Comparison of ENCODE assay signal across 18 mouse cellular contexts in genomic region chr11:67083712-67084340, GRCm38 (mm10). TPM values are rescaled to one million over a fixed set of nuclear protein-coding genes. Genes with fewer than 3 reads are reported as not detected.
DNase-seq lines count a peak whose midpoint lies in the region; ATAC-seq and TF ChIP-seq lines count a peak whose summit lies in the region.
"Had no signal": no experiment of that assay in that cellular context is flagged by ENCODE, and none has a peak within 500 bp of the region (broad histone marks: within the 10 kb centered on the region; RNA-seq: fewer than 3 reads in every experiment).

No protein-coding gene starts in this region.

- peaks cover 6% of the 10 kb centered on the region; the same call in 1 of the 2 replicates for H3K4me1 ChIP-seq in forebrain, embryonic 11.5 days (replicated peaks; ENCODE audit: control insufficient read depth, insufficient read depth, low read length)
- H3K4me1 ChIP-seq in forebrain, embryonic 14.5 days (ENCODE audit: control insufficient read depth, insufficient read depth, low read length) = peaks cover 3% of the 10 kb centered on the region; the same call in 1 of the 2 replicates
- no peaks in the 10 kb centered on the region for H3K4me1 ChIP-seq in liver, embryonic 14.5 days (replicated peaks; ENCODE audit: control insufficient read depth in 2 of 2, insufficient read depth in 2 of 2, low read length in 1 of 2)
- no peaks in the 10 kb centered on the region for H3K4me1 ChIP-seq in liver, postnatal 0 days (ENCODE audit: insufficient read depth)
- no peaks in the 10 kb centered on the region for H3K4me1 ChIP-seq in ES-Bruce4 (ENCODE audit: control insufficient read depth, insufficient read depth, low read length)

- no peaks in the 10 kb centered on the region for H3K36me3 ChIP-seq in forebrain, embryonic 11.5 days (ENCODE audit: control insufficient read depth, insufficient read depth, low read length)
- no peaks in the 10 kb centered on the region for H3K36me3 ChIP-seq in forebrain, embryonic 14.5 days (ENCODE audit: control insufficient read depth, insufficient read depth, low read length)
- H3K36me3 ChIP-seq in liver, embryonic 14.5 days (replicated peaks; ENCODE audit: control insufficient read depth, insufficient read depth, low read depth) = no peaks in the 10 kb centered on the region
- H3K36me3 ChIP-seq in liver, postnatal 0 days (replicated peaks; ENCODE audit: insufficient read depth, low read length) = no peaks in the 10 kb centered on the region
- H3K36me3 ChIP-seq in ES-Bruce4 (ENCODE audit: control insufficient read depth, insufficient read depth, low read length, poor library complexity, severe bottlenecking) = no peaks in the 10 kb centered on the region
- H3K36me3 ChIP-seq: heart, embryonic 13.5 days had no signal

- peak; percentile 48 for DNase-seq in forebrain, embryonic 11.5 days (ENCODE audit: low spot score)
- no peak for DNase-seq in forebrain, embryonic 14.5 days (ENCODE audit: low spot score)
- no peak for DNase-seq in liver, embryonic 14.5 days (ENCODE audit: low read depth in 3 of 3, low spot score in 3 of 3)
- no peak for DNase-seq in liver, postnatal 0 days
- DNase-seq in retina, embryonic 14.5 days (ENCODE audit: low spot score) = peak; percentile 11
- no peak for DNase-seq in right cerebral cortex, postnatal 10 days (ENCODE audit: low spot score in 2 of 2)
- DNase-seq: adrenal gland, adult 2 months; cerebellum, adult 9-11 months; heart, adult 11 months; kidney, adult 8-10 months; kidney, postnatal 14 days; left cerebral cortex, postnatal 4 days; liver; lung, adult 18-20 months; lung, postnatal 36 days had no signal

- no peak for TF ChIP-seq EP300 in liver, embryonic 14.5 days (IDR thresholded peaks at IDR 0.05; ENCODE audit: low read depth)
- TF ChIP-seq EP300 in liver, postnatal 0 days (IDR thresholded peaks at IDR 0.05; ENCODE audit: low read depth) = no peak
- no peak for TF ChIP-seq EP300 in ES-Bruce4 (IDR thresholded peaks at IDR 0.05; ENCODE audit: insufficient read depth, low read depth, low read length)

- no peak overlapping the region for H3K4me3 ChIP-seq in forebrain, embryonic 11.5 days (ENCODE audit: low read depth, low read length)
- H3K4me3 ChIP-seq in forebrain, embryonic 14.5 days (ENCODE audit: low read depth, low read length) = no peak overlapping the region
- H3K4me3 ChIP-seq in liver, embryonic 14.5 days (ENCODE audit: insufficient read depth in 1 of 2, low read depth in 2 of 2, low read length in 2 of 2) = no peak overlapping the region
- H3K4me3 ChIP-seq in liver, postnatal 0 days (ENCODE audit: low read depth, low read length) = no peak overlapping the region
- peak overlapping the region; percentile 19 for H3K4me3 ChIP-seq in ES-Bruce4 (ENCODE audit: low read depth, low read length)
- H3K4me3 ChIP-seq: heart, embryonic 13.5 days had no signal

- no peaks in the 10 kb centered on the region for H3K9me3 ChIP-seq in forebrain, embryonic 11.5 days (ENCODE audit: control insufficient read depth, low read length)
- H3K9me3 ChIP-seq in forebrain, embryonic 14.5 days (replicated peaks; ENCODE audit: control insufficient read depth, low read length) = no peaks in the 10 kb centered on the region
- no peaks in the 10 kb centered on the region for H3K9me3 ChIP-seq in liver, embryonic 14.5 days (ENCODE audit: control insufficient read depth, low read length)
- no peaks in the 10 kb centered on the region for H3K9me3 ChIP-seq in liver, postnatal 0 days (ENCODE audit: low read length)
- H3K9me3 ChIP-seq in ES-Bruce4 (replicated peaks; ENCODE audit: control insufficient read depth, insufficient read depth, low read length, poor library complexity, severe bottlenecking) = no peaks in the 10 kb centered on the region
- H3K9me3 ChIP-seq: heart, embryonic 13.5 days had no signal

- no peak overlapping the region for H3K27ac ChIP-seq in forebrain, embryonic 11.5 days (ENCODE audit: low read depth, low read length)
- H3K27ac ChIP-seq in forebrain, embryonic 14.5 days (ENCODE audit: low read depth, low read length) = no peak overlapping the region
- no peak overlapping the region for H3K27ac ChIP-seq in liver, embryonic 14.5 days
- H3K27ac ChIP-seq in liver, postnatal 0 days (ENCODE audit: low read depth) = no peak overlapping the region
- H3K27ac ChIP-seq in ES-Bruce4 (ENCODE audit: insufficient read depth, low read length) = no peak overlapping the region
- H3K27ac ChIP-seq: heart, embryonic 13.5 days had no signal

- TF ChIP-seq CTCF in liver, embryonic 14.5 days (IDR thresholded peaks at IDR 0.05; ENCODE audit: low read depth) = peak; percentile 12; the same call in 1 of the 2 replicates
- TF ChIP-seq CTCF in liver, postnatal 0 days (IDR thresholded peaks at IDR 0.05; ENCODE audit: low read depth) = no peak
- TF ChIP-seq CTCF in ES-Bruce4 (IDR thresholded peaks at IDR 0.05; ENCODE audit: low read depth, low read length) = peak; percentile 14

- no peak overlapping the region for H3K9ac ChIP-seq in forebrain, embryonic 11.5 days (ENCODE audit: low read length)
- H3K9ac ChIP-seq in forebrain, embryonic 14.5 days (ENCODE audit: low read length) = no peak overlapping the region
- H3K9ac ChIP-seq in liver, embryonic 14.5 days (replicated peaks) = no peak overlapping the region
- no peak overlapping the region for H3K9ac ChIP-seq in liver, postnatal 0 days (replicated peaks)
- no peak overlapping the region for H3K9ac ChIP-seq in ES-Bruce4 (ENCODE audit: low read depth, poor library complexity, severe bottlenecking)
- H3K9ac ChIP-seq: heart, embryonic 13.5 days had no signal

- no peak overlapping the region for H3K4me2 ChIP-seq in forebrain, embryonic 11.5 days (ENCODE audit: low read depth, low read length, severe bottlenecking)
- H3K4me2 ChIP-seq in forebrain, embryonic 14.5 days (ENCODE audit: low read length) = no peak overlapping the region
- no peak overlapping the region for H3K4me2 ChIP-seq in liver, embryonic 14.5 days (ENCODE audit: low read depth)
- no peak overlapping the region for H3K4me2 ChIP-seq in liver, postnatal 0 days (ENCODE audit: low read depth, low read length)
- H3K4me2 ChIP-seq: heart, embryonic 13.5 days had no signal

- WGBS in forebrain, embryonic 11.5 days = 41% methylated on average over 32 of the region's 32 CpGs
- WGBS in forebrain, embryonic 14.5 days = 43% methylated on average over 32 of the region's 32 CpGs
- 33% methylated on average over 32 of the region's 32 CpGs for WGBS in liver, embryonic 14.5 days (ENCODE audit: insufficient replicate concordance)
- 40% methylated on average over 32 of the region's 32 CpGs for WGBS in liver, postnatal 0 days (ENCODE audit: insufficient replicate concordance)

- no peak for TF ChIP-seq POLR2A in ES-Bruce4 (IDR thresholded peaks at IDR 0.05; ENCODE audit: insufficient read depth, low read length)

- ATAC-seq in forebrain, embryonic 11.5 days (replicated peaks; ENCODE audit: low FRiP score) = no peak
- ATAC-seq in forebrain, embryonic 14.5 days = no peak
- ATAC-seq in liver, embryonic 14.5 days (ENCODE audit: insufficient read depth) = no peak
- no peak for ATAC-seq in liver, postnatal 0 days
- ATAC-seq: CD4-positive, CD25-positive, alpha-beta regulatory T cell, adult 4 months had no signal

- peaks cover 14% of the 10 kb centered on the region for H3K27me3 ChIP-seq in forebrain, embryonic 11.5 days (ENCODE audit: control insufficient read depth, insufficient read depth, low read length)
- H3K27me3 ChIP-seq in forebrain, embryonic 14.5 days (replicated peaks; ENCODE audit: control insufficient read depth, insufficient read depth, low read length) = peaks cover 16% of the 10 kb centered on the region
- peaks cover 13% of the 10 kb centered on the region for H3K27me3 ChIP-seq in liver, embryonic 14.5 days (ENCODE audit: control insufficient read depth, insufficient read depth, low read length)
- peaks cover 17% of the 10 kb centered on the region for H3K27me3 ChIP-seq in liver, postnatal 0 days (ENCODE audit: insufficient read depth, low read length)
- H3K27me3 ChIP-seq in ES-Bruce4 (ENCODE audit: control insufficient read depth, insufficient read depth, low read length, poor library complexity, severe bottlenecking) = no peaks in the 10 kb centered on the region

RNA-seq across cellular contexts. Expression of gene Myh3, which starts 5.7 kb away (rescaled TPM):
- 0.48 and 0.59 TPM in 2 replicates for polyA plus RNA-seq in forebrain, embryonic 11.5 days (2014; fragmentation: Nextera tagmentation; extraction: Ambion mirVana)
- polyA plus RNA-seq in forebrain, embryonic 14.5 days (2014; fragmentation: Nextera tagmentation; extraction: Ambion mirVana) = 0.04 and 0.06 TPM in 2 replicates
- polyA plus RNA-seq in liver, embryonic 14.5 days (2012; rRNA removed) = 0.03 and 0.06 TPM in 2 replicates
- polyA plus RNA-seq in liver, embryonic 14.5 days (2014; fragmentation: Nextera tagmentation; extraction: Ambion mirVana) = 0.06 TPM in 1 of 2 replicates, not detected in the other
- 0.06 and 0.75 TPM in 2 replicates for polyA plus RNA-seq in liver, postnatal 0 days (2015; fragmentation: Nextera tagmentation; extraction: Ambion mirVana)
- polyA plus RNA-seq in ES-Bruce4 (2011; ENCODE audit: insufficient read depth, insufficient read length, low read depth, missing spikeins) = 0.36 and 0.47 TPM in 2 replicates
- polyA plus RNA-seq: adrenal gland, adult 2 months had no signal

RNA-seq across cellular contexts. Expression of gene Sco1, which starts 31.4 kb away (rescaled TPM):
- polyA plus RNA-seq in forebrain, embryonic 11.5 days (2014; fragmentation: Nextera tagmentation; extraction: Ambion mirVana) = 19.7 and 21.9 TPM in 2 replicates
- 9.3 and 10.3 TPM in 2 replicates for polyA plus RNA-seq in forebrain, embryonic 14.5 days (2014; fragmentation: Nextera tagmentation; extraction: Ambion mirVana)
- polyA plus RNA-seq in liver, embryonic 14.5 days (2012; rRNA removed) = 2.2 and 2.9 TPM in 2 replicates
- 4.8 and 4.9 TPM in 2 replicates for polyA plus RNA-seq in liver, embryonic 14.5 days (2014; fragmentation: Nextera tagmentation; extraction: Ambion mirVana)
- polyA plus RNA-seq in liver, postnatal 0 days (2015; fragmentation: Nextera tagmentation; extraction: Ambion mirVana) = 7.4 and 7.7 TPM in 2 replicates
- polyA plus RNA-seq in ES-Bruce4 (2011; ENCODE audit: insufficient read depth, insufficient read length, low read depth, missing spikeins) = 37.7 and 44.2 TPM in 2 replicates

RNA-seq across cellular contexts. Expression of gene Adprm, which starts 31.4 kb away (rescaled TPM):
- polyA plus RNA-seq in forebrain, embryonic 11.5 days (2014; fragmentation: Nextera tagmentation; extraction: Ambion mirVana) = 30.7 and 31.9 TPM in 2 replicates
- polyA plus RNA-seq in forebrain, embryonic 14.5 days (2014; fragmentation: Nextera tagmentation; extraction: Ambion mirVana) = 35.4 and 38.8 TPM in 2 replicates
- polyA plus RNA-seq in liver, embryonic 14.5 days (2012; rRNA removed) = 5.9 and 7.9 TPM in 2 replicates
- 9.6 and 9.7 TPM in 2 replicates for polyA plus RNA-seq in liver, embryonic 14.5 days (2014; fragmentation: Nextera tagmentation; extraction: Ambion mirVana)
- polyA plus RNA-seq in liver, postnatal 0 days (2015; fragmentation: Nextera tagmentation; extraction: Ambion mirVana) = 15.0 and 15.4 TPM in 2 replicates
- 24.5 and 30.6 TPM in 2 replicates for polyA plus RNA-seq in ES-Bruce4 (2011; ENCODE audit: insufficient read depth, insufficient read length, low read depth, missing spikeins)

RNA-seq across cellular contexts. Expression of gene Tmem220, which starts 58.9 kb away (rescaled TPM):
- polyA plus RNA-seq in forebrain, embryonic 11.5 days (2014; fragmentation: Nextera tagmentation; extraction: Ambion mirVana) = 0.49 and 1.3 TPM in 2 replicates
- 0.36 and 0.62 TPM in 2 replicates for polyA plus RNA-seq in forebrain, embryonic 14.5 days (2014; fragmentation: Nextera tagmentation; extraction: Ambion mirVana)
- polyA plus RNA-seq in liver, embryonic 14.5 days (2012; rRNA removed) = 1.2 and 1.6 TPM in 2 replicates
- 0.88 and 1.5 TPM in 2 replicates for polyA plus RNA-seq in liver, embryonic 14.5 days (2014; fragmentation: Nextera tagmentation; extraction: Ambion mirVana)
- polyA plus RNA-seq in liver, postnatal 0 days (2015; fragmentation: Nextera tagmentation; extraction: Ambion mirVana) = 4.2 and 4.9 TPM in 2 replicates
- 2.0 and 2.1 TPM in 2 replicates for polyA plus RNA-seq in ES-Bruce4 (2011; ENCODE audit: insufficient read depth, insufficient read length, low read depth, missing spikeins)

Comparison
In these comparisons a context has a peak if more than half of its experiments do, and no peak if none do; other contexts are left out.
1. DNase-seq: peak in forebrain, embryonic 11.5 days (single experiment) and retina, embryonic 14.5 days (single experiment); none in forebrain, embryonic 14.5 days (single experiment), liver, embryonic 14.5 days (0 of 3), liver, postnatal 0 days (single experiment) and right cerebral cortex, postnatal 10 days (0 of 2).